19 mouse cellular contexts compared by ENCODE assay signal in genomic region chr12:35831922-35832512, GRCm38 (mm10).
DNase-seq lines count a peak whose midpoint lies in the region; ATAC-seq lines count a peak whose summit lies in the region.
"Had no signal": no experiment of that assay in that cellular context is flagged by ENCODE, and none has a peak within 500 bp of the region (broad histone marks: within the 10 kb centered on the region; RNA-seq: fewer than 3 reads in every experiment).

No protein-coding gene starts in this region.

- H3K36me3 ChIP-seq in hindbrain, embryonic 15.5 days, result no peaks in the 10 kb centered on the region
- no peaks in the 10 kb centered on the region for H3K36me3 ChIP-seq in hindbrain, embryonic 12.5 days
- no peaks in the 10 kb centered on the region for H3K36me3 ChIP-seq in lung, embryonic 16.5 days (ENCODE audit: control insufficient read depth, insufficient read depth, low read length)
- H3K36me3 ChIP-seq in neural tube, embryonic 12.5 days, result no peaks in the 10 kb centered on the region
- H3K36me3 ChIP-seq in neural tube, embryonic 14.5 days (ENCODE audit: control insufficient read depth, insufficient read depth, low read length), result no peaks in the 10 kb centered on the region
- H3K36me3 ChIP-seq: embryonic facial prominence, embryonic 12.5 days; forebrain, embryonic 15.5 days; liver, embryonic 13.5 days; stomach, embryonic 15.5 days had no signal

- no peak overlapping the region for H3K27ac ChIP-seq in hindbrain, embryonic 15.5 days (replicated peaks)
- no peak overlapping the region for H3K27ac ChIP-seq in hindbrain, embryonic 12.5 days
- H3K27ac ChIP-seq in lung, embryonic 16.5 days (ENCODE audit: low read length), result no peak overlapping the region
- H3K27ac ChIP-seq in neural tube, embryonic 12.5 days, result no peak overlapping the region
- H3K27ac ChIP-seq in neural tube, embryonic 14.5 days (ENCODE audit: low read depth, low read length), result no peak overlapping the region
- H3K27ac ChIP-seq: embryonic facial prominence, embryonic 12.5 days; forebrain, embryonic 15.5 days; liver, embryonic 13.5 days had no signal

- H3K27me3 ChIP-seq in hindbrain, embryonic 15.5 days, result no peaks in the 10 kb centered on the region
- no peaks in the 10 kb centered on the region for H3K27me3 ChIP-seq in hindbrain, embryonic 12.5 days
- no peaks in the 10 kb centered on the region for H3K27me3 ChIP-seq in lung, embryonic 16.5 days (ENCODE audit: control insufficient read depth, insufficient read depth, low read depth, low read length)
- H3K27me3 ChIP-seq in neural tube, embryonic 12.5 days (replicated peaks), result no peaks in the 10 kb centered on the region
- H3K27me3 ChIP-seq in neural tube, embryonic 14.5 days (ENCODE audit: control insufficient read depth, insufficient read depth, low read length), result no peaks in the 10 kb centered on the region
- H3K27me3 ChIP-seq: embryonic facial prominence, embryonic 12.5 days; forebrain, embryonic 15.5 days; liver, embryonic 13.5 days; stomach, embryonic 15.5 days had no signal

- H3K4me2 ChIP-seq in hindbrain, embryonic 15.5 days, result no peak overlapping the region
- H3K4me2 ChIP-seq in hindbrain, embryonic 12.5 days (replicated peaks), result no peak overlapping the region
- no peak overlapping the region for H3K4me2 ChIP-seq in lung, embryonic 16.5 days (ENCODE audit: low read depth, low read length)
- H3K4me2 ChIP-seq in neural tube, embryonic 12.5 days (replicated peaks), result no peak overlapping the region
- H3K4me2 ChIP-seq in neural tube, embryonic 14.5 days (ENCODE audit: low read depth, low read length), result no peak overlapping the region
- H3K4me2 ChIP-seq: embryonic facial prominence, embryonic 12.5 days; forebrain, embryonic 15.5 days; heart, embryonic 11.5 days; liver, embryonic 13.5 days; stomach, embryonic 15.5 days had no signal

- no peaks in the 10 kb centered on the region for H3K9me3 ChIP-seq in hindbrain, embryonic 15.5 days
- H3K9me3 ChIP-seq in hindbrain, embryonic 12.5 days (replicated peaks), result no peaks in the 10 kb centered on the region
- no peaks in the 10 kb centered on the region for H3K9me3 ChIP-seq in lung, embryonic 16.5 days (ENCODE audit: control insufficient read depth, low read length)
- H3K9me3 ChIP-seq in neural tube, embryonic 12.5 days, result no peaks in the 10 kb centered on the region
- H3K9me3 ChIP-seq in neural tube, embryonic 14.5 days (ENCODE audit: control insufficient read depth, low read length), result no peaks in the 10 kb centered on the region
- H3K9me3 ChIP-seq: embryonic facial prominence, embryonic 12.5 days; forebrain, embryonic 15.5 days; liver, embryonic 13.5 days; stomach, embryonic 15.5 days had no signal

- no peaks in the 10 kb centered on the region for H3K4me1 ChIP-seq in hindbrain, embryonic 15.5 days (replicated peaks)
- no peaks in the 10 kb centered on the region for H3K4me1 ChIP-seq in hindbrain, embryonic 12.5 days
- H3K4me1 ChIP-seq in lung, embryonic 16.5 days (replicated peaks; ENCODE audit: control insufficient read depth, insufficient read depth, low read length), result peaks cover 3% of the 10 kb centered on the region; the same call in 1 of the 2 replicates
- H3K4me1 ChIP-seq in neural tube, embryonic 12.5 days, result no peaks in the 10 kb centered on the region
- H3K4me1 ChIP-seq in neural tube, embryonic 14.5 days (ENCODE audit: control insufficient read depth, insufficient read depth, low read length), result no peaks in the 10 kb centered on the region
- H3K4me1 ChIP-seq: embryonic facial prominence, embryonic 12.5 days; forebrain, embryonic 15.5 days had no signal

- no peak for DNase-seq in lung, adult 18-20 months
- no peak for DNase-seq in neural tube, embryonic 10.5 days (ENCODE audit: extremely low spot score, low spot score)
- DNase-seq in gastrocnemius, postnatal 4 days (ENCODE audit: low spot score in 2 of 2), result no peak
- DNase-seq: adrenal gland, adult 8-10 months; cerebellum, adult 11-12 months; gastrocnemius, postnatal 10 days; heart, adult 11 months; kidney, adult 18-20 months; liver, embryonic 13.5 days had no signal

- ATAC-seq in hindbrain, embryonic 15.5 days (ENCODE audit: low FRiP score, low read depth), result 0 out of 2 replicates have a peak, but pooled peaks have one; percentile 34
- no peak; the same call in 1 of the 2 replicates for ATAC-seq in hindbrain, embryonic 12.5 days (ENCODE audit: low FRiP score)
- peak; percentile 18; the same call in 1 of the 2 replicates for ATAC-seq in lung, embryonic 16.5 days (ENCODE audit: low read depth)
- ATAC-seq in neural tube, embryonic 12.5 days (ENCODE audit: low FRiP score, low read depth), result peak; percentile 30; the same call in 1 of the 2 replicates
- ATAC-seq in neural tube, embryonic 14.5 days (ENCODE audit: low read depth), result 0 out of 2 replicates have a peak, but pooled peaks have one; percentile 22

- no peak overlapping the region for H3K4me3 ChIP-seq in hindbrain, embryonic 15.5 days
- no peak overlapping the region for H3K4me3 ChIP-seq in hindbrain, embryonic 12.5 days
- no peak overlapping the region for H3K4me3 ChIP-seq in lung, embryonic 16.5 days (ENCODE audit: low read length)
- H3K4me3 ChIP-seq in neural tube, embryonic 12.5 days, result no peak overlapping the region
- H3K4me3 ChIP-seq in neural tube, embryonic 14.5 days (ENCODE audit: low read depth, low read length), result no peak overlapping the region
- H3K4me3 ChIP-seq: embryonic facial prominence, embryonic 12.5 days; erythroblast, embryonic 14.5 days; forebrain, embryonic 15.5 days; liver, embryonic 13.5 days; stomach, embryonic 15.5 days had no signal

- 83% methylated on average over 2 of the region's 2 CpGs for WGBS in hindbrain, embryonic 15.5 days
- WGBS in hindbrain, embryonic 12.5 days, result 83% methylated on average over 2 of the region's 2 CpGs
- WGBS in lung, embryonic 16.5 days, result 93% methylated on average over 2 of the region's 2 CpGs
- WGBS in neural tube, embryonic 12.5 days, result 80% methylated on average over 2 of the region's 2 CpGs
- 84% methylated on average over 2 of the region's 2 CpGs for WGBS in neural tube, embryonic 14.5 days

- H3K9ac ChIP-seq in hindbrain, embryonic 15.5 days, result no peak overlapping the region
- H3K9ac ChIP-seq in hindbrain, embryonic 12.5 days, result no peak overlapping the region
- no peak overlapping the region for H3K9ac ChIP-seq in lung, embryonic 16.5 days (ENCODE audit: low read length)
- no peak overlapping the region for H3K9ac ChIP-seq in neural tube, embryonic 12.5 days
- no peak overlapping the region for H3K9ac ChIP-seq in neural tube, embryonic 14.5 days (replicated peaks; ENCODE audit: low read depth, low read length)
- H3K9ac ChIP-seq: embryonic facial prominence, embryonic 12.5 days; forebrain, embryonic 15.5 days; liver, embryonic 13.5 days; stomach, embryonic 15.5 days had no signal
